Mouse (Mus musculus) C2C12 (cell line): Measurements from ENCODE around the gene Pnma1. TPM values are rescaled to one million over a fixed set of nuclear protein-coding genes. Genes with fewer than 3 reads are reported as not detected.

Source experiments
- H3K27me3 ChIP-seq: one replicate; pipeline ENCODE4 v1.6.1; 2011; ENCODE audit not compliant: control insufficient read depth, insufficient read depth, insufficient read length
- H3K36me3 ChIP-seq: one replicate; pipeline ENCODE4 v1.6.1; 2011; ENCODE audit not compliant: control insufficient read depth, insufficient read depth
- H3K4me3 ChIP-seq: one replicate; pipeline ENCODE4 v1.5.1; 2011; ENCODE audit warnings: mild to moderate bottlenecking, control low read depth; ENCODE audit not compliant: poor library complexity, insufficient read depth, severe bottlenecking
- H3K79me2 ChIP-seq: one replicate; pipeline ENCODE4 v1.6.1; 2011; ENCODE audit not compliant: control insufficient read depth, insufficient read depth
- H3K79me3 ChIP-seq: one replicate; pipeline ENCODE4 v1.6.1; 2011; ENCODE audit warnings: low read depth, control low read depth
- H3ac ChIP-seq: one replicate; pipeline ENCODE3; 2011; ENCODE audit warnings: low read depth; ENCODE audit not compliant: control insufficient read depth, insufficient read length
- CEBPB ChIP-seq: IDR thresholded peaks from one replicate; pipeline ENCODE4 v1.6.1; 2011; ENCODE audit warnings: low read depth, mild to moderate bottlenecking, control low read depth, moderate library complexity
- CTCF ChIP-seq: IDR thresholded peaks from one replicate; pipeline ENCODE4 v1.5.1; 2011; ENCODE audit not compliant: control insufficient read depth, insufficient read depth, insufficient read length
- FOSL1 ChIP-seq: IDR thresholded peaks from one replicate; pipeline ENCODE4 v1.8.0; 2011; ENCODE audit warnings: mild to moderate bottlenecking, low read length; ENCODE audit not compliant: poor library complexity, insufficient read depth, severe bottlenecking
- MAX ChIP-seq: IDR thresholded peaks from one replicate; pipeline ENCODE4 v1.6.1; 2011; ENCODE audit warnings: mild to moderate bottlenecking, control low read depth
- MYOD1 ChIP-seq: IDR thresholded peaks from one replicate; pipeline ENCODE4 v1.6.1; 2011; ENCODE audit warnings: low read depth; ENCODE audit not compliant: control insufficient read depth, insufficient read length
- MYOG ChIP-seq: IDR thresholded peaks from one replicate; pipeline ENCODE4 v1.6.1; 2011; ENCODE audit not compliant: control insufficient read depth, insufficient read length; ENCODE audit errors: extremely low read depth
- USF1 ChIP-seq: IDR thresholded peaks from one replicate; pipeline ENCODE4 v1.6.1; 2011; ENCODE audit warnings: low read depth, mild to moderate bottlenecking, control low read depth, moderate library complexity
- long read RNA-seq, 2 experiments: library from polyadenylated mRNA; unstranded; transcript quantifications; one replicate each; pipeline ENCODE4 v2.0.0; 2019 to 2020
- polyA plus RNA-seq: library from polyadenylated mRNA; unstranded; fragments of >200 nt; fragmentation: generic; extraction: Trizol; gene quantifications from one replicate; pipeline ENCODE4 v1.2.1, GENCODE M21; 2012; ENCODE audit warnings: missing spikeins

The Pnma1 gene
- 0.46 TPM for polyA plus RNA-seq
- long read RNA-seq, experiment 1, result 0 reads
- long read RNA-seq, experiment 2, result 0 reads

- peaks cover 37% of the 10 kb centered on the region for H3K36me3 ChIP-seq
- H3K79me3 ChIP-seq, result no peaks in the 10 kb centered on the region
- no peaks in the 10 kb centered on the region for H3K27me3 ChIP-seq
- no peak within 1 kb of the TSS for H3ac ChIP-seq
- H3K4me3 ChIP-seq, result no peak within 1 kb of the TSS
- no peaks in the 10 kb centered on the region for H3K79me2 ChIP-seq
- no peak for TF ChIP-seq CTCF
Observed at GRCm38 (mm10) chr12:84147954-84148621, at the start of gene Pnma1. Pnma1 (minus strand) TSS chr12:84148489.

DNA sequence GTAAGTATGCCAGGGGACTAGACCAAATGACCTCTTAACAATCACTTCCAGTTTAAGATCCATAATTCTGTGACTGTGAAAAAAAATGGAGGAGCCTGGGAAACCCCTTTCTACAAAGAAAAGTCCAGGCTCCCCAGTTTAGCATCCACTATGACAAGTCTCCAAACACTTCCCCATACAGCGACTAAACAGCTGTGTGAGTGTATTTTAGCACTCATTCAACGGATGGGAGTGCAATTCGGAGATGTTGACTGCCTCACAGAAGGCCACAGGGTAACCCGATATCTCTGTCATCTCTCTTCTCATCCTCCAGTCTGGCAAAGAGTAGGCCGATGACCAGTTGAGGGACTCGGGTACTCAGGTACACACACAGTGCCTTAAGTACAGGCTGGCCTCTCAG is 46.9 kb upstream of the Pnma1 start:
- H3K79me2 ChIP-seq, result peaks cover 87% of the 10 kb centered on the region
- H3K27me3 ChIP-seq, result no peaks in the 10 kb centered on the region
- TF ChIP-seq MYOD1, result no peak
- TF ChIP-seq CTCF, result no peak
- TF ChIP-seq MAX, result no peak
- TF ChIP-seq MYOG, result no peak
- TF ChIP-seq FOSL1, result no peak
- no peak for TF ChIP-seq USF1
- no peak for TF ChIP-seq CEBPB
- H3K36me3 ChIP-seq, result no peaks in the 10 kb centered on the region
- no peak overlapping the region for H3K4me3 ChIP-seq
- H3K79me3 ChIP-seq, result peaks cover 40% of the 10 kb centered on the region
- no peak overlapping the region for H3ac ChIP-seq

- Histone ChIP-seq H3K4me3 (peak overlapping the region; percentile 28), H3K36me3 (no peaks in the 10 kb centered on the region), H3K79me2 (peaks cover 87% of the 10 kb centered on the region), H3ac (peak overlapping the region; percentile 34), H3K79me3 (peaks cover 42% of the 10 kb centered on the region), H3K27me3 (no peaks in the 10 kb centered on the region)
- TF ChIP-seq MYOD1 (no peak), CEBPB (no peak), MYOG (no peak), MAX (no peak), CTCF (no peak), USF1 (no peak), FOSL1 (no peak)
Observed at GRCm38 (mm10) chr12:84194400-84195109, 46.3 kb upstream of the Pnma1 start.

DNA sequence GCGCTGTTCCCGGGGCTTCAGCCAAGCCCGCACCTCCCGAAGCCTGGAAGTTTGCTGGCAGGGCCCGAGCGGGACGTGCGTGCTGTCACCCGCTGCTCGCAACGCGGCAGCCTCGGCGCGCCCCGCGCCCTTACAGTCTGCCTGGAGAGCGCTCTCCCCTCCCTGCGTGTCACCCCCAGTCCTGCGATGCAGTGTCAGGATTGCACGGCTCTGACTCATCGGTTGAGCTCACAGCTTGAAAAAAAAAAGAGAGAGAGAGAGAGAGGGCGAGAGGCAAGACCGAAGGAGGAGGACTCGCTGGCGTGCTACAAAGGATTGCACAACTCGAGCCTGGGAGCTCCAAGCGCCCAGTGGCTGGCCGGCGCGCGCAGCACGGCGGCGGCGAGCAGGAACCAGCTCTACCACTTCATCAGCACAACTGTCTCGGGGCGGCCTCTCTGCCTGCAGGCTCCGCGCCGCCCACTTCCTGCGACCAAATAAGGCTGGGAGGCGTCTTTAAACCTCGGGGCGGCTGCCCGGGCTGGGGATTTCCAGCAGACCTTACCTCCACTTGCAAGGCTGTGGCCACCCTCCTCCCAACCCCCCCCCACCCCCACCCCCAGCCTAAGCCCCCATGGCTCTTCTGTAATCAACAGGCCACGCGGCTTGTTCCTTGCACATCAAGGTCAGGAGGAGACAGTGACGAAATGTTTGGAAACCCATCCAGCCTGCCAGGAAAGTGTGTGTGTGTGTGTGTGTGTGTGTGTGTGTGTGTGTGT is 45.5 kb upstream of the Pnma1 start:
- Histone ChIP-seq H3K36me3 (no peaks in the 10 kb centered on the region), H3K27me3 (no peaks in the 10 kb centered on the region), H3K4me3 (peak overlapping the region; percentile 80), H3K79me2 (peaks cover 87% of the 10 kb centered on the region), H3K79me3 (peaks cover 49% of the 10 kb centered on the region), H3ac (peak overlapping the region; percentile 81)
- TF ChIP-seq MYOG (no peak), MAX (peak; percentile 88), FOSL1 (peak; percentile 59), CEBPB (peak; percentile 99)

DNA sequence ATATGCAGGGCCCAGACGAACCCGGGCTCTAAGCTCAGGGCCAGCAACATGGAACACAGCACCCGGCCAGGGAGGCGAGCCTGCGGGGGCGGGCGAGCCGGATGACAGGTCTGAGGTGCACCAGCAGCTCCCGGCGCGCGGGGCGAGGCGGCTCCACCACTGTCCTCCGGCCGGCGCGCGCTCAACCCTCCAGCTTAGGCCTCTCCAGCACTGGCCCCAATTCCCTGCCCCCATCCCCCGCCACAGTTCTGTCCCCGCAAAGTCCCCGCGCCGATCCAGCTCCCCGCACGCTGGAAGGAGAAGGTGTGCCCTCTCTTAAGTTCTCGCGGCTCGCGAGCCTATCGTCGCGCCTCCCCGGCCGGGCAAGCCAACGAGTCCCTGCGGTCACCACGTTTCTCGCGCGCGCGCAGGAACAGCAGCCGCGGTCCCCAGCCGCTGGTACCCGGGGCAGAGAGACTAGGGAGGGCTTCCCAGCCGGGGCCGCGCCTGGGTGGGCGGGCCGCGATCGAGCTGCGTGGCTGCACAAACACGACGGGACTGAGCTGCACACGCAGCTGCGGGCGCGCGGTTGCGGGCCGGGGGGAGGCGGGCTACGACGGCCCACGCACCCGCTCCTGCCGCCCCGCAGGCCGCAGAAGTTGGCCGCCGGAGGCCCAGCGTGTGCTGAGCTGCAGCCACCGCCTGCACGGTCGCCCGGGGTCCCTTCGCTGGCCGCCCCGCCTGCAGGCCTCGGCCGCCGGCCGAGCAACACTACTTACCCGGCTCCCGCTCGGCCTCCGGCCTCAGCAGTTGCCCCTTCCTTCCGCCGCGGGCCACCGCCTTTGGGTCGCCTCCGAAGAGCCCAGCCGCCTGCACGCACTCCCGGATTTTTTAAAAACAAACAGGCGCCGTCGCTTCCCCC is 44.7 kb upstream of the Pnma1 start:
- TF ChIP-seq MYOG (no peak), FOSL1 (no peak), MAX (peak; percentile 25)
- Histone ChIP-seq H3K36me3 (no peaks in the 10 kb centered on the region), H3K4me3 (peak overlapping the region; percentile 80), H3K79me3 (peaks cover 57% of the 10 kb centered on the region), H3K79me2 (peaks cover 87% of the 10 kb centered on the region), H3K27me3 (no peaks in the 10 kb centered on the region), H3ac (peak overlapping the region; percentile 81)
